Comparison of ENCODE assay signal across 14 mouse cellular contexts in genomic region chr2:49417018-49417604, GRCm38 (mm10). TPM values are rescaled to one million over a fixed set of nuclear protein-coding genes. Genes with fewer than 3 reads are reported as not detected.
A peak's percentile ranks its signal among the peaks of the same experiment; 100 is the strongest.
DNase-seq lines count a peak whose midpoint lies in the region; ATAC-seq and TF ChIP-seq lines count a peak whose summit lies in the region.
"Had no signal": no experiment of that assay in that cellular context is flagged by ENCODE, and none has a peak within 500 bp of the region (broad histone marks: within the 10 kb centered on the region; RNA-seq: fewer than 3 reads in every experiment).

No protein-coding gene starts in this region.

- H3K27me3 ChIP-seq in liver, adult 2 months (ENCODE audit: control insufficient read depth, insufficient read depth, low read length), result no peaks in the 10 kb centered on the region
- no peaks in the 10 kb centered on the region for H3K27me3 ChIP-seq in intestine, embryonic 16.5 days (replicated peaks; ENCODE audit: control insufficient read depth, insufficient read depth, low read length)
- H3K27me3 ChIP-seq: limb, embryonic 12.5 days; neural tube, embryonic 13.5 days; stomach, embryonic 15.5 days had no signal

- no peak for TF ChIP-seq POLR2A in liver, adult 2 months (IDR thresholded peaks at IDR 0.05; ENCODE audit: extremely low read depth, insufficient read depth, low read length)
- no peak for TF ChIP-seq POLR2A in bone marrow, adult 2 months (IDR thresholded peaks at IDR 0.05; ENCODE audit: borderline replicate concordance, control insufficient read depth, low read depth, low read length)

- TF ChIP-seq CTCF in liver, adult 2 months (IDR thresholded peaks at IDR 0.05; ENCODE audit: low read depth, low read length), result no peak
- no peak for TF ChIP-seq CTCF in bone marrow, adult 2 months (IDR thresholded peaks at IDR 0.05; ENCODE audit: control insufficient read depth, insufficient read depth, low read length)

- H3K36me3 ChIP-seq in liver, adult 2 months (ENCODE audit: control insufficient read depth, insufficient read depth, low read length), result no peaks in the 10 kb centered on the region
- H3K36me3 ChIP-seq in intestine, embryonic 16.5 days (ENCODE audit: control insufficient read depth, insufficient read depth, low read length), result no peaks in the 10 kb centered on the region
- H3K36me3 ChIP-seq: limb, embryonic 12.5 days; neural tube, embryonic 13.5 days; stomach, embryonic 15.5 days had no signal

- no peaks in the 10 kb centered on the region for H3K9me3 ChIP-seq in intestine, embryonic 16.5 days (ENCODE audit: control insufficient read depth, low read length)
- H3K9me3 ChIP-seq: limb, embryonic 12.5 days; neural tube, embryonic 13.5 days; stomach, embryonic 15.5 days had no signal

- DNase-seq in liver, adult 2 months (ENCODE audit: extremely low read depth, low read depth, low spot score), result peak; percentile 39
- no peak for DNase-seq in liver
- peak; percentile 15 to 27 for DNase-seq in thymus, postnatal 10 days (ENCODE audit: low spot score in 2 of 2)
- DNase-seq in right cerebral cortex, adult 2 months (ENCODE audit: low spot score in 2 of 2), result no peak
- no peak for DNase-seq in yolk sac, embryonic 10.5 days (ENCODE audit: low spot score)
- DNase-seq: cerebellum, adult 11-12 months; kidney, postnatal 14 days had no signal

- H3K4me1 ChIP-seq in liver, adult 2 months (ENCODE audit: control insufficient read depth, insufficient read depth, low read length), result no peaks in the 10 kb centered on the region; the same call in 1 of the 2 replicates
- H3K4me1 ChIP-seq in bone marrow, adult 2 months (ENCODE audit: control insufficient read depth, insufficient read depth, low read length), result peaks cover 8% of the 10 kb centered on the region
- no peaks in the 10 kb centered on the region for H3K4me1 ChIP-seq in intestine, embryonic 16.5 days (ENCODE audit: control insufficient read depth, insufficient read depth, low read length)
- H3K4me1 ChIP-seq: limb, embryonic 12.5 days; stomach, embryonic 15.5 days had no signal

- peak; percentile 81 for ATAC-seq in megakaryocyte progenitor cell, adult 5-6 weeks (replicated peaks; ENCODE audit: poor library complexity)
- ATAC-seq in intestine, embryonic 16.5 days, result no peak
- ATAC-seq: Patski had no signal

- no peak overlapping the region for H3K4me3 ChIP-seq in liver, adult 2 months (ENCODE audit: insufficient read depth, low read depth, low read length)
- H3K4me3 ChIP-seq in bone marrow, adult 2 months (replicated peaks; ENCODE audit: control insufficient read depth, low read depth, low read length), result peak overlapping the region; percentile 46
- H3K4me3 ChIP-seq in intestine, embryonic 16.5 days (ENCODE audit: low read length), result no peak overlapping the region
- H3K4me3 ChIP-seq: limb, embryonic 12.5 days; neural tube, embryonic 13.5 days; stomach, embryonic 15.5 days had no signal

- no peak overlapping the region for H3K4me2 ChIP-seq in intestine, embryonic 16.5 days (ENCODE audit: low read depth, low read length)
- H3K4me2 ChIP-seq: limb, embryonic 12.5 days; neural tube, embryonic 13.5 days; stomach, embryonic 15.5 days had no signal

- WGBS in liver, adult 2 months, result 67% methylated on average over 10 of the region's 10 CpGs
- WGBS in bone marrow, adult 2 months, result 0% methylated on average over 10 of the region's 10 CpGs
- 64% methylated on average over 10 of the region's 10 CpGs for WGBS in intestine, embryonic 16.5 days

- no peak overlapping the region for H3K9ac ChIP-seq in liver, adult 2 months (ENCODE audit: low read depth, low read length)
- H3K9ac ChIP-seq in intestine, embryonic 16.5 days (ENCODE audit: low read depth, low read length), result no peak overlapping the region
- H3K9ac ChIP-seq: limb, embryonic 12.5 days; neural tube, embryonic 13.5 days; stomach, embryonic 15.5 days had no signal

- H3K79me2 ChIP-seq in liver, adult 2 months (ENCODE audit: control insufficient read depth, insufficient read depth, low read length), result no peaks in the 10 kb centered on the region

- no peak overlapping the region for H3K27ac ChIP-seq in liver, adult 2 months (replicated peaks; ENCODE audit: insufficient read depth, low read depth, low read length)
- H3K27ac ChIP-seq in bone marrow, adult 2 months (ENCODE audit: control insufficient read depth, insufficient read depth, low read depth, low read length, poor library complexity), result peak overlapping the region; percentile 83
- no peak overlapping the region for H3K27ac ChIP-seq in intestine, embryonic 16.5 days (ENCODE audit: low read length)
- H3K27ac ChIP-seq: limb, embryonic 12.5 days; neural tube, embryonic 13.5 days; stomach, embryonic 15.5 days had no signal

RNA-seq across cellular contexts. Expression of gene Epc2, which starts 34.2 kb away (rescaled TPM):
- 11.8 and 14.1 TPM in 2 replicates for total RNA-seq in liver, adult 2 months (2014; rRNA removed)
- polyA plus RNA-seq in liver, adult 2 months (2012; rRNA removed), result 2.4 and 2.5 TPM in 2 replicates
- 10.7 and 19.3 TPM in 2 replicates for polyA plus RNA-seq in bone marrow, adult 2 months (2011; ENCODE audit: insufficient read depth, insufficient read length, low replicate concordance, missing spikeins)
- total RNA-seq in megakaryocyte progenitor cell, adult 5-6 weeks (2015), result 30.5 and 34.0 TPM in 2 replicates
- total RNA-seq in megakaryocyte progenitor cell, adult 5-6 weeks (2017), result 29.5 and 40.2 TPM in 2 replicates
- 3.8 and 4.0 TPM in 2 replicates for polyA plus RNA-seq in intestine, embryonic 16.5 days (2015; fragmentation: Nextera tagmentation; extraction: Ambion mirVana)

Comparison
In these comparisons a context has a peak if more than half of its experiments do, and no peak if none do; other contexts are left out.
1. DNase-seq: peak in liver, adult 2 months (single experiment) and thymus, postnatal 10 days (2 of 2); none in liver (single experiment), right cerebral cortex, adult 2 months (0 of 2) and yolk sac, embryonic 10.5 days (single experiment).